In genomic region chrX:73486920-73487319, GRCm38 (mm10) we compare ENCODE assay signal across 19 mouse cellular contexts. TPM values are rescaled to one million over a fixed set of nuclear protein-coding genes. Genes with fewer than 3 reads are reported as not detected.
DNase-seq lines count a peak whose midpoint lies in the region; ATAC-seq and TF ChIP-seq lines count a peak whose summit lies in the region.
"Had no signal": no experiment of that assay in that cellular context is flagged by ENCODE, and none has a peak within 500 bp of the region (broad histone marks: within the 10 kb centered on the region; RNA-seq: fewer than 3 reads in every experiment).

No protein-coding gene starts in this region.

- H3K4me1 ChIP-seq in forebrain, postnatal 0 days (ENCODE audit: insufficient read depth), result no peaks in the 10 kb centered on the region
- H3K4me1 ChIP-seq in forebrain, embryonic 11.5 days (replicated peaks; ENCODE audit: control insufficient read depth, insufficient read depth, low read length), result no peaks in the 10 kb centered on the region
- peaks cover 23% of the 10 kb centered on the region for H3K4me1 ChIP-seq in embryonic facial prominence, embryonic 15.5 days

- H3K27ac ChIP-seq in forebrain, postnatal 0 days (ENCODE audit: low read depth, low read length), result no peak overlapping the region
- H3K27ac ChIP-seq in forebrain, embryonic 11.5 days (ENCODE audit: low read depth, low read length), result no peak overlapping the region
- peak overlapping the region; percentile 48; the same call in 1 of the 2 replicates for H3K27ac ChIP-seq in embryonic facial prominence, embryonic 15.5 days (replicated peaks)
- H3K27ac ChIP-seq: macrophage had no signal

- no peak overlapping the region for H3K4me3 ChIP-seq in forebrain, postnatal 0 days (ENCODE audit: low read depth, low read length)
- no peak overlapping the region for H3K4me3 ChIP-seq in forebrain, embryonic 11.5 days (ENCODE audit: low read depth, low read length)
- 0 out of 2 replicates have a peak overlapping the region, but pooled peaks have one; percentile 1 for H3K4me3 ChIP-seq in embryonic facial prominence, embryonic 15.5 days (replicated peaks)
- H3K4me3 ChIP-seq: erythroblast, embryonic 14.5 days had no signal

- peak; percentile 38; the same call in 1 of the 2 replicates for ATAC-seq in forebrain, postnatal 0 days
- ATAC-seq in forebrain, embryonic 11.5 days (replicated peaks; ENCODE audit: low FRiP score), result no peak
- ATAC-seq in embryonic facial prominence, embryonic 15.5 days (ENCODE audit: insufficient number of reproducible peaks, low FRiP score, low TSS enrichment, low read depth), result no peak
- ATAC-seq in inflammation-experienced regulatory T-cells, adult 6 months, result no peak

- no peak overlapping the region for H3K9ac ChIP-seq in forebrain, postnatal 0 days
- no peak overlapping the region for H3K9ac ChIP-seq in forebrain, embryonic 11.5 days (ENCODE audit: low read length)
- no peak overlapping the region for H3K9ac ChIP-seq in embryonic facial prominence, embryonic 15.5 days

- no peaks in the 10 kb centered on the region for H3K36me3 ChIP-seq in forebrain, postnatal 0 days (ENCODE audit: insufficient read depth)
- H3K36me3 ChIP-seq in forebrain, embryonic 11.5 days (ENCODE audit: control insufficient read depth, insufficient read depth, low read length), result no peaks in the 10 kb centered on the region
- H3K36me3 ChIP-seq in embryonic facial prominence, embryonic 15.5 days, result no peaks in the 10 kb centered on the region

- no peak for DNase-seq in forebrain, postnatal 0 days
- no peak for DNase-seq in forebrain, embryonic 11.5 days (ENCODE audit: low spot score)
- DNase-seq in left cerebral cortex, postnatal 4 days, result peak; percentile 52
- DNase-seq in left cerebral cortex, postnatal 36 days (ENCODE audit: low spot score in 2 of 2), result no peak
- peak; percentile 73 for DNase-seq in 3134 (ENCODE audit: extremely low read depth, insufficient read length, low spot score)
- no peak for DNase-seq in spleen, postnatal 4 days (ENCODE audit: low spot score in 2 of 2)
- DNase-seq: cerebellum, postnatal 36 days; kidney, postnatal 14 days; midbrain, embryonic 14.5 days; right cerebral cortex, postnatal 4 days; thymus, postnatal 4 days had no signal

- no peak for TF ChIP-seq CTCF in forebrain, postnatal 0 days (IDR thresholded peaks at IDR 0.05; ENCODE audit: low read depth)

- intact Hi-C loops in left cerebral cortex, postnatal 4 days (cut with DNase I), result no loop called here
- intact Hi-C loops in left cerebral cortex, postnatal 36 days (cut with DNase I), result no loop called here

- H3K27me3 ChIP-seq in forebrain, postnatal 0 days (ENCODE audit: insufficient read depth, low read length), result no peaks in the 10 kb centered on the region
- H3K27me3 ChIP-seq in forebrain, embryonic 11.5 days (ENCODE audit: control insufficient read depth, insufficient read depth, low read length), result no peaks in the 10 kb centered on the region
- no peaks in the 10 kb centered on the region for H3K27me3 ChIP-seq in embryonic facial prominence, embryonic 15.5 days

- H3K4me2 ChIP-seq in forebrain, postnatal 0 days (ENCODE audit: low read depth), result no peak overlapping the region
- no peak overlapping the region for H3K4me2 ChIP-seq in forebrain, embryonic 11.5 days (ENCODE audit: low read depth, low read length, severe bottlenecking)
- H3K4me2 ChIP-seq in embryonic facial prominence, embryonic 15.5 days (replicated peaks), result peak overlapping the region; percentile 51

- 63% methylated on average over 5 of the region's 5 CpGs for WGBS in forebrain, postnatal 0 days
- 79% methylated on average over 5 of the region's 5 CpGs for whole genome bisulfite sequencing in forebrain, embryonic 11.5 days
- 59% methylated on average over 5 of the region's 5 CpGs for WGBS in embryonic facial prominence, embryonic 15.5 days

- no peaks in the 10 kb centered on the region for H3K9me3 ChIP-seq in forebrain, postnatal 0 days (ENCODE audit: low read length)
- no peaks in the 10 kb centered on the region for H3K9me3 ChIP-seq in forebrain, embryonic 11.5 days (ENCODE audit: control insufficient read depth, low read length)
- H3K9me3 ChIP-seq in embryonic facial prominence, embryonic 15.5 days (replicated peaks), result no peaks in the 10 kb centered on the region

RNA-seq across cellular contexts. Expression of gene Bgn, which starts 3.5 kb away (rescaled TPM):
- total RNA-seq in forebrain, postnatal 0 days (2014; rRNA removed), result 24.8 and 39.7 TPM in 2 replicates
- 17.7 and 18.3 TPM in 2 replicates for polyA plus RNA-seq in forebrain, postnatal 0 days (2015; fragmentation: Nextera tagmentation; extraction: Ambion mirVana)
- polyA plus RNA-seq in forebrain, embryonic 11.5 days (2014; fragmentation: Nextera tagmentation; extraction: Ambion mirVana), result 28.6 and 32.2 TPM in 2 replicates
- 10 to 100 TPM; 49.5 to 51.5 TPM for total RNA-seq in left cerebral cortex, postnatal 4 days (2021)
- total RNA-seq in left cerebral cortex, postnatal 36 days (2021), result 10 to 100 TPM; 15.2 to 19.5 TPM
- 302 and 313 TPM in 2 replicates for polyA plus RNA-seq in embryonic facial prominence, embryonic 15.5 days (2015; fragmentation: Nextera tagmentation; extraction: Ambion mirVana)
- 1 to 10 TPM in 1 of 3 experiments, not detected in 2; 1.1 TPM for polyA plus RNA-seq in inflammation-experienced regulatory T-cells, adult 6 months (2017; shearing (Covaris generic))

RNA-seq across cellular contexts. Expression of gene Atp2b3, which starts 16.0 kb away (rescaled TPM):
- 21.4 and 26.0 TPM in 2 replicates for total RNA-seq in forebrain, postnatal 0 days (2014; rRNA removed)
- polyA plus RNA-seq in forebrain, postnatal 0 days (2015; fragmentation: Nextera tagmentation; extraction: Ambion mirVana), result 3.9 and 5.5 TPM in 2 replicates
- 0.11 and 0.15 TPM in 2 replicates for polyA plus RNA-seq in forebrain, embryonic 11.5 days (2014; fragmentation: Nextera tagmentation; extraction: Ambion mirVana)
- total RNA-seq in left cerebral cortex, postnatal 4 days (2021), result 10 to 100 TPM; 31.9 to 39.1 TPM
- 10 to 100 TPM; 95.2 to 98.6 TPM for total RNA-seq in left cerebral cortex, postnatal 36 days (2021)
- polyA plus RNA-seq in embryonic facial prominence, embryonic 15.5 days (2015; fragmentation: Nextera tagmentation; extraction: Ambion mirVana), result 0.41 and 0.43 TPM in 2 replicates
- polyA plus RNA-seq in inflammation-experienced regulatory T-cells, adult 6 months (2017; shearing (Covaris generic)), result not detected
- polyA plus RNA-seq: erythroblast, embryonic 14.5 days had no signal

RNA-seq across cellular contexts. Expression of gene Haus7, which starts 28.1 kb away (rescaled TPM):
- total RNA-seq in forebrain, postnatal 0 days (2014; rRNA removed), result 25.3 and 33.2 TPM in 2 replicates
- 50.3 and 60.8 TPM in 2 replicates for polyA plus RNA-seq in forebrain, postnatal 0 days (2015; fragmentation: Nextera tagmentation; extraction: Ambion mirVana)
- polyA plus RNA-seq in forebrain, embryonic 11.5 days (2014; fragmentation: Nextera tagmentation; extraction: Ambion mirVana), result 74.8 and 78.2 TPM in 2 replicates
- 10 to 100 TPM; 27.8 to 28.0 TPM for total RNA-seq in left cerebral cortex, postnatal 4 days (2021)
- total RNA-seq in left cerebral cortex, postnatal 36 days (2021), result 1 to 10 TPM; 6.7 to 8.9 TPM
- polyA plus RNA-seq in embryonic facial prominence, embryonic 15.5 days (2015; fragmentation: Nextera tagmentation; extraction: Ambion mirVana), result 56.5 and 58.7 TPM in 2 replicates
- polyA plus RNA-seq in inflammation-experienced regulatory T-cells, adult 6 months (2017; shearing (Covaris generic)), result 10 to 100 TPM; 28.7 to 40.7 (median 32.3) TPM

RNA-seq across cellular contexts. Expression of gene Trex2, which starts 51.8 kb away (rescaled TPM):
- not detected in 2 replicates for total RNA-seq in forebrain, postnatal 0 days (2014; rRNA removed)
- not detected in 2 replicates for polyA plus RNA-seq in forebrain, postnatal 0 days (2015; fragmentation: Nextera tagmentation; extraction: Ambion mirVana)
- not detected in 2 replicates for polyA plus RNA-seq in forebrain, embryonic 11.5 days (2014; fragmentation: Nextera tagmentation; extraction: Ambion mirVana)
- total RNA-seq in left cerebral cortex, postnatal 4 days (2021), result not detected
- total RNA-seq in left cerebral cortex, postnatal 36 days (2021), result not detected
- 12.3 and 13.0 TPM in 2 replicates for polyA plus RNA-seq in embryonic facial prominence, embryonic 15.5 days (2015; fragmentation: Nextera tagmentation; extraction: Ambion mirVana)
- not detected for polyA plus RNA-seq in inflammation-experienced regulatory T-cells, adult 6 months (2017; shearing (Covaris generic))
- polyA plus RNA-seq: erythroblast, embryonic 14.5 days; frontal cortex, adult 2 months; heart, embryonic 14.5 days; intestine, embryonic 14.5 days; macrophage; midbrain, embryonic 14.5 days; neural tube, embryonic 14.5 days had no signal

Comparison
In these comparisons a context has a peak if more than half of its experiments do, and no peak if none do; other contexts are left out.
1. DNase-seq: peak in left cerebral cortex, postnatal 4 days (single experiment) and 3134 (single experiment); none in forebrain, postnatal 0 days (single experiment), forebrain, embryonic 11.5 days (single experiment), left cerebral cortex, postnatal 36 days (0 of 2) and spleen, postnatal 4 days (0 of 2).